Mouse (Mus musculus): ENCODE measurements around the gene Gm2030. TPM values are rescaled to one million over a fixed set of nuclear protein-coding genes. Genes with fewer than 3 reads are reported as not detected.

The Gm2030 gene
- polyA plus RNA-seq (2017; shearing (Covaris generic)), result not detected

DNA sequence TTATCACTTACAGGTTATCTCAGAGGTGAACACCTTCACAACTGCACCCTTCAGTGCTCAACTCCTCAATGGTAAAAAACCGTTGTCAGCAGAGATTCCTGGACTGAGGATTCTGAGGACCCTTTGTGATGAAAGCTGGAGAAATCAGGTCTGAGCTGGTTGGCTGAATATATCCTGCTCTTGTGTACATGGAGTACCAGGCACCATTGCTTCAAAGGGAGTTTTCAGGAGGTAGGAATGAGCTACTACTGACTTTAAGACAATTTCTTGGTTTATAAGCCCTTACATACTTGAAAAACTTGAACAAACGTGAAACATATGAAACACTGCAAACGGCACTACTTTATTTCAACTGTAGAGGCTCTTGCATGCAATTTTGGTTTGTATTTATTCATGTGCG, at the start of gene Gm2030:
TSS of gene Gm2030 (minus strand) at position 101 of the 400 bp plus-strand sequence.

Other genes starting within 250 kb of the Gm2030 start
- gene Gm2012, start 78.7 kb downstream of the Gm2030 start, polyA plus RNA-seq (2017; shearing (Covaris generic)), result not detected
- not detected for gene Slx, start 235.5 kb upstream of the Gm2030 start, polyA plus RNA-seq (2017; shearing (Covaris generic))

All from CD4-positive, CD25-positive, alpha-beta regulatory T cell, adult 9 weeks (primary cell).